Mouse (Mus musculus) brain, embryonic 14.5 days (tissue): ENCODE data around the gene Ipo9.

Source experiments
- CTCF ChIP-seq: fragments of 200-500 bp; IDR thresholded peaks from 2 replicates; pipeline ENCODE4 v1.5.1; 2012; ENCODE audit warnings: inconsistent platforms, mild to moderate bottlenecking, moderate library complexity, borderline replicate concordance; ENCODE audit not compliant: insufficient read depth, insufficient read length; ENCODE audit errors: extremely low read depth
- POLR2A ChIP-seq: fragments of 200-500 bp; IDR thresholded peaks from 2 replicates; pipeline ENCODE4 v1.6.1; 2012; ENCODE audit warnings: mild to moderate bottlenecking, inconsistent platforms, borderline replicate concordance; ENCODE audit not compliant: poor library complexity, insufficient read depth, insufficient read length, severe bottlenecking; ENCODE audit errors: extremely low read depth

- TF ChIP-seq CTCF (no peak), POLR2A (no peak)
Measured at GRCm38 (mm10) chr1:135443506-135443905, 13.2 kb upstream of the Ipo9 start.
